Mouse (Mus musculus) brain, embryonic 18.5 days (tissue): ENCODE measurements around the gene Sh3gl3.

Experiments used
- DNase-seq: peaks from one replicate; pipeline ENCODE4 v3.0.0-alpha.2; 2012; ENCODE audit warnings: low read depth, low spot score

Gene Sh3gl3

DNA sequence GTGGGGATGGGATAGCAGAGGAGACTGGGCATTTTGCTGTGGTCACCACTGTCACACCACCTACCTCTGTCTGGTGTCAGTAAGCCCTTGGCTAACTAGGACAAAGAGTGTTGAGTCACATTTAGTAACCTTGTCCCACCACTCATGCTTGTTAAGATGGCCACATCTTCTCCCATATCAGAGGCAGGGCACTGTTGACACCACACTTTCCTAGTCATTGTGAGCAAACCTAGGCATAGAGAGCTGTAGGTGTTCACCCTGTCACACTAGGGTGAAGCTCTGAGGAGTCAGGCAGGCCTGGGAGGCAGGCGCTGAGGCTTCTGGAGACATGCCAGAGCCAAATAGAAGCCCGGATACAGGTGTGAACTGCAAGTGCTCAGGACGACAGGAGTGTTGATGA lies at the start of gene Sh3gl3:
Gene Sh3gl3, plus strand, starts transcription at position 301 of the 400 bp plus-strand sequence.
- DNase-seq = no peak

DNA sequence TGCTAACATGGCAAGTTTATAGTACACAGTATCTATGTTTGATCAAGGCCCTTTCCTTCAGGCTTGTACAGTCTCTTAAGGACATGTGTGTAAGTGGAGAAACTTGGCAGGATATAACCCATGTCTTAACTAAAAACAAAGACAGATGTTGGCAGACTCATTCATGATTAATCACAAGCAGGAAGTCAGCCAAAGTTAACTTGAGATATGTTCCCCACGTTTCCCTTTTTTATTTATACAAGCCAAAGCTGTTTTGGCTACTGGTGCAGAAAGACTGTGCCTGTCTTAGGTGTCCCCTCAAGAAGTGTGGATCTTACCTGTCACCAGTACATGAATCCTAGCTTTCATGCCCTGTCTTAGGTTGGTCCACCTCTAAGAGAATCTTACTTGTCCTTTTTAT lies 35.4 kb upstream of the Sh3gl3 start:
- no peak for DNase-seq

GRCm38 (mm10) chr7:82147151-82147550 lies 26.5 kb upstream of the Sh3gl3 start:
- DNase-seq = no peak

GRCm38 (mm10) chr7:82164681-82165080 lies 9.0 kb upstream of the Sh3gl3 start:
- DNase-seq = no peak

GRCm38 (mm10) chr7:82174571-82175326 lies 1.1 kb downstream of the Sh3gl3 start:
- peak; percentile 78 for DNase-seq

- DNase-seq = no peak
These were observed 1.7 kb downstream of the Sh3gl3 start for GRCm38 (mm10) chr7:82175327-82175721.

- no peak for DNase-seq
These were observed 2.6 kb downstream of the Sh3gl3 start for GRCm38 (mm10) chr7:82176192-82176591.

- no peak for DNase-seq
These were observed 3.7 kb downstream of the Sh3gl3 start for GRCm38 (mm10) chr7:82177336-82177735.

DNA sequence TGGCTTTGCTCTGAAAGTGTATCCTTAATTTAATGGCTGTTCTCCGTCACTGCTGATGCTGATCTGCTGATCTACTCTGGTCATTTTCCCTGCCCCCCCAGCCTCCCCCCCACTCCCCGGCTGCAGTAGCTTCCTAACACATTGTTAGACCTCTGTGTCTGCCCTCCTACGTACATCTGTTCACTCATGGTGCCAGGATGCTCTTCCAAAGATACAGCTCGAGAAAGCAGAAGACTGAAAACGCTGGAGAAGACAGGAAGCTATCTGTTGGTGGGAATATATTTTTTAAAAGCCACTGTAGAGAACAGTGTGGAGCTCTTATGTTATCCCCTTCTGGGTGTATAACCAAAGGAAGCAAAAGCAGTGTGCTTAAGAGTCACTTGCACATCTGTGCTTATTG lies 7.3 kb downstream of the Sh3gl3 start:
- DNase-seq = no peak

- DNase-seq = no peak
These were observed 9.1 kb downstream of the Sh3gl3 start for GRCm38 (mm10) chr7:82182781-82183180.

- DNase-seq = no peak
These were observed 18.0 kb downstream of the Sh3gl3 start for GRCm38 (mm10) chr7:82191604-82192003.

DNA sequence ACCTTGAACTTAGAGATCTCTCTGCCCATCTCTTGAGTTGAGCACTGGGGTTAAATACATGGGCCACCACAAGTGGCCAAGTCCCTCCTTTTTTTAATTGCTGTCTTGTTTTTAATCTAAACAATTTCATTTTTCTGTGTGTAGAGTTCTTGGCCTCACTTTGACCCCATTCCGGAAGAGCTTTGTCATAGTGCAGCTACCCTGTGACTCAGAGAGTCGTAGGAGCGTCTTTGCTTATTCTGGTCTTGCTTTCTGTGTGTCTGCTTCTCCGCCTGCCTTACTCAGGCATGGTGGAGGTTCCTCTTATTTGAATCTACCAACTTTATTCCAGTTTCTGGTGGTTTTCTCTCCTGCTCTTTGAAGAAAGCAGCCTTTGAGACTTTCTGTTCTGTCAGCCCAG lies 18.9 kb downstream of the Sh3gl3 start:
- no peak for DNase-seq

- DNase-seq = no peak
These were observed 29.5 kb downstream of the Sh3gl3 start for GRCm38 (mm10) chr7:82203111-82203510.

GRCm38 (mm10) chr7:82204014-82204784 lies 30.6 kb downstream of the Sh3gl3 start:
- DNase-seq = no peak

- no peak for DNase-seq
These were observed 31.3 kb downstream of the Sh3gl3 start for GRCm38 (mm10) chr7:82204975-82205374.

DNA sequence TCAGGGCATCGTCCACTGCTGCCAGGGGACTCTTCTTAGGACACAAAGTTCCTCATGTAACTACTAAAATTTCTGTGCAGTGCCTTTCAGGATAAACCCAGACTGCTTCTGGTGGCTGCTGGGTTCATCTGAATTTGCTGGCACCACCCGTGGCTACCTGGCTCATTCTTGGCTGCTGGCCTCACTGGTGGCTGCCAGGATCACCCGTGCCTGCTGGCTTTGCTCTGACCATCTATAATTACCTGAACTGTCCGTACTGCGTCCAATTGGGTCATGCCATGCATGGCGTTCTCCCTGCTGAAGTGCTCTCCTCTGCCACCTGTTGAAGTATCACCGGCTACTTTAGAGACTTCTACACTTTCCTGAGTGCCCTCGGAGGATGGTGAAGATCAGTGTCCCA lies 33.1 kb downstream of the Sh3gl3 start:
- no peak for DNase-seq

GRCm38 (mm10) chr7:82221380-82221933 lies 47.8 kb downstream of the Sh3gl3 start:
- no peak for DNase-seq

DNA sequence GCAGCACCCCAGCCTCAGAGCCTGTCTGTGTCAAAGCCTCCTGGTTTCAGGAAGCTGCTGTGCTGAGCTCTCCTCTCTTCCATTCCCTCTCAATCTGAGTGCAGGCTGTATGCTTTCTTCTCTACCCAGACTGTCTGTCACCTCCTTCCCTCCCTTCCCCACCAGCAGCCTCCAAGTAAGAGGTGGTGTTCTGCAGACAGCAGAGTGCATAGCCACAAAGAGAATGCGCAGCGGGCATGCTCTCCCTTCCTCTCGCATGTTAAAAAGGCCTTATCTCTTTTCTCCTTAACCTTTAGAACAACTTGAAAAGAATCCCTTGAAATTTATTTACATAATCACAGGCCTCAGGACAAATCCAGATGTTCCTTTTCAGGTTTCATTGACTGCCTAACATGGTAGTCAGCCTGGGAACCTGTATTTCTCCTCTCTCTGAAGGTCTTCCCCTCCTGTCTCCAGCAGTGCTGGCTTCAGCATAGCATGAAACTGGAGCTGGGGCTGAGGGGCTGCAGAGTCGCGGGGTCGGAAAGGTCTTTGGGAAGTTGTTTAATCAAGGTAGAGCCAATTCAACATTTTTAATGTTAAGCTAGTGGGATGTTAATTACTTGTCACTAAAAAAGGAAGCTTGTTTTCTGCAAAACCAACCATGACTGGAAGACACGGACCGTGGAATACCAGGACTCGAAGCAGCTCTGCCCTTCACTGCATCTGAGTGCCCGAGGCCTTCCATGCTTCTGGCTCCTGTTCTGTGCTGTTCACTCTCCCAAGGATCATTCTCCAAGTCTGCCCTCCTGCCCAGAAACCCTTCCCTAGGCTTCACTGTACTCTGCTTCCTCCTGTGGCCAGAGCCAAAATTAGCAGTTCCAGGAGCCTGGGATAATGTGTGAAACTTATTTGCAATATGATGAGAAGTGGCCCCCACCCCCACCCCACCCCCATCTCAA lies 50.5 kb downstream of the Sh3gl3 start:
- DNase-seq = no peak

DNA sequence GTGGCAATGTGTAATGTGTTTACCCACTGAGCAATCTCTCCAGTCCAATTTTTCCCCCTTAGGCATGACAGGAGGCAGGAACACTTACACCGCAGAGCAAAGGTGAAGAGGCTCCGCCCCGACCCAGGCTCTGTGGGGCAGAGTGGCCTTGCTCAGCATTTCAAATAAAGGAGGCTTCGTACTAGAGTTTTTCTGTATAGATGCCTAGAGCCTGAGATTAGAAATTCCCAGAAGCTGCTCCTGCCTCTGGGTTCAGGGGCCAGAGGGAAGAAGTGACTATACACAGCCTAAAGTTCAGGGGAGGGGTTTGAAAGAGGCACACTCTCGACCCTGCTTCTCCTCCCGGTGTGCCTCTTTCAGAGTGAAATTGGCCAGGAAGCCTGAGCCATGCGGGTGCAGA lies 59.6 kb downstream of the Sh3gl3 start:
- DNase-seq = no peak

DNA sequence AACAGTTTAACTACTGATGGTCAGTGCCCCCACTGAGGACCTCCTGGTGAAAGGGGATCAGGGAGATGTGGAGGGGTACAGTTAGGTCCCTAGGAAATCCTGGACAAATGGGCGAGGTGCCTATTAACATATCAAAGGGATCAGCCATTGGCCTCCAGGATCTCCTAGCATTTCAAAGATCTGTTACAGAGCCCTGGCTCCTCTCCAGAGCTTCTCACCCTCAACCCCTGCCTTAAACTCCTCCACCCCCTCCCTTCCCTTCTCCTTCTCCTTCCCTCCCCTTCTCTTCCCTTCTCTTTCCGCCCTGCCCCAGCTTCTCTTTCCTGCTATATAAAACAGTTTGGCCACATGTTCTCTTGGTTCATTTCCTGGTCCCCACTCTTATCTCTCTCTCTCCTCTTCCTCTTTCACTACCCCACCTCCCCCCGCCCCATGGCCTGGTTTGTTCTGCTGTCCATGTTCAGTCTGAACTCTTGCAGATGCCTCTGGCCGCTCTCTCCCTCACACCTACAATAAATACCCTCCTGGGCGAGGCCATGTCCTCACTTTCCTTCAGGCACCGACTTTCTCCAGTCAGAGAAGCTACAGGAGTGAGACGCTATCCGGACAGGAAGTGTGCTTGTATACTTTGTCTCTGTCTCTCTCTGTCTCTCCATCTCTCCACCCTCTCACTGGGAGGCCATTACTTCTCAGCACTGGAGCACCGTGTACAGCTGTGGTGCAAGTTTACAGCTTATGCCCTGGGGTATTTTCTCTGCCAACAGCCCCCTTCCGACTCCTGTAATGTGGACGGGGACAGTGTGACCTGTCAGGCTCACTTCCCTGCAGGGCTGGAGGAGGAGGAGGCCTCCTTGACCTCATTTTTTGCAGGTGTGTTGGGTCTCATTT lies 60.6 kb downstream of the Sh3gl3 start:
- no peak for DNase-seq

DNA sequence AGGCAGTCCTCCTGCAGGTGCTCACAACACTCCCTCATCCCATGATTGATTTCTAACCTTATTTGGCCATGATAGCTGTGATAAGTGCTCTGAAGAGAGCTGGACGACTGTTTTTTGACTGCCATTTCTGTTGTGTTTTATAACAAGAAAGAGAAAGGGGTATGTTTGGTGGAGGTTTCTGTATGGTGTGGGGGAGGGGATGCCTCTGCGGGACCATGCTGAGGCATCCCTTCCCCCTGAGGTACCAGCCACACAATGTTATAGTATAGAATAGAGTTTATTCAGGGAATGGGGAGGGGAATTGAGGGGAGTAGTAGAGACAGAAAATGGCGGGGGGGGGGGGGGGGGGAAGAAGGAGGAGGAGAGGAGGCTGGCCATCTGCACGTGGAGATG lies 61.3 kb downstream of the Sh3gl3 start:
- no peak for DNase-seq
